Mouse (Mus musculus): ENCODE measurements around the gene Gm266. TPM values are rescaled to one million over a fixed set of nuclear protein-coding genes. Genes with fewer than 3 reads are reported as not detected.

The Gm266 gene
- polyA plus RNA-seq (2014; fragmentation: Nextera tagmentation; extraction: Ambion mirVana) = 38.4 and 42.6 TPM in 2 replicates

DNA sequence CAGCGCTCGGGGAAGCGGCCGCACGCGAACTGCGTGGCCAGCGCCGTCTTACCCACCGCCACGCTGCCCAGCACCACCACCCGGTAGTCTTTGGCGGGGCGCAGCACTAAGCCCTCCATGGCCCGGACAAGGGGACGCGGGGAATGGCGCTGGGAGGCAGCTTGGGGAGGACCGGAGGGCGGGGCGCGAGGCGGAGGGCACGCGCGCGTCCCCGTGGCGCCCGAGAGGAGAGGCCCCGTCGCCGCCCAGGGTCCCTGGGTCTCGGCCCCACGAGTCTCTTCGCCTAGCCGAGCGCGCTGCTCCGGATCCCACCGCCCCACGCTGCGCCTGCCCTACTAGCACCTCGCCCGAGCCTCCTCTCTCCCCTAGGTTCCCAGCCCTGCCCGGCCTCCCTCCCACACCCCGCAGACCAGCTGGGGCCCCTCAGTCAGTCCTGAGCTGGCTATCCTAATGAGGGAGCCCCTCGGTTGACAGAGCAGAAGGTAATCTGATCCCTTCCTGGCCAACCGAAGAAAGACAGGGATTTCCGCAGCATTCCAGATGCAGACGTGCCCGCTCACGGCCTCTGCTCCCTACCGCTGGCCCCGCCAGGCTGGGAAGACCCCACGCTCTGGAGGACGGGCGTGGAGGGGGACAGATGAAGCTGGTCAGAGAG is at the start of gene Gm266:
Gene Gm266 (minus strand): TSS at position 172 of the 655 bp plus-strand sequence.
- WGBS = 2% methylated on average over 44 of the region's 58 CpGs
- 0 out of 2 replicates have a peak, but pooled peaks cover 6% of the 10 kb centered on the region for H3K27me3 ChIP-seq (ENCODE audit: control insufficient read depth, insufficient read depth, low read length)

DNA sequence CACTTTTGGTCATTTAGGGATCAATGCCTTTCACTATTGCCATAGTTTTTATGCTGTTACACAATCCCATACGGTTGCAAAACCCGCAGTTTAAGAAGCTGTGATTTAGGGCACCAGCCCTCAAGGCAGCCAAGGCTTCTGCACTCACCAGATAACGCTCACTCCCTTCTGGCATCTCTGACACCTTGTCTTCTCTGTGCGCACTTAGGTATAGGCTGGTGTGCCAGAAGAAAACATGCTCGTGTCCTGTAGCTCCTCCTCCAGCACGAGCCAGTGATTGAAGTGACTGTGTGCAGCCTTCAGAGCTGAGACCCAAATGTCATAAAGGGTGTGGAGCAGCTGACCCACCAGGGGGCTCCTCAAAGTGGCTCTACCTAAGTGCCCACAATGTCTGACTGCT is 49.7 kb upstream of the Gm266 start:
- no peaks in the 10 kb centered on the region for H3K27me3 ChIP-seq (ENCODE audit: control insufficient read depth, insufficient read depth, low read length)
- peaks cover 12% of the 10 kb centered on the region for H3K36me3 ChIP-seq (ENCODE audit: control insufficient read depth, insufficient read depth, low read length)
- no peak overlapping the region for H3K4me2 ChIP-seq (replicated peaks; ENCODE audit: low read depth, low read length)
- WGBS = 47% methylated on average over 6 of the region's 6 CpGs
- no peak overlapping the region for H3K9ac ChIP-seq (replicated peaks; ENCODE audit: low read depth, low read length)
- H3K4me3 ChIP-seq (ENCODE audit: low read depth, low read length) = no peak overlapping the region
- peaks cover 21% of the 10 kb centered on the region; the same call in 1 of the 2 replicates for H3K4me1 ChIP-seq (ENCODE audit: control insufficient read depth, insufficient read depth, low read length)
- ATAC-seq (ENCODE audit: insufficient number of reproducible peaks, insufficient read depth, low FRiP score, low read depth) = no peak
- no peak overlapping the region; the same call in 1 of the 2 replicates for H3K27ac ChIP-seq (ENCODE audit: low read length)
- no peaks in the 10 kb centered on the region for H3K9me3 ChIP-seq (ENCODE audit: control insufficient read depth, low read depth, low read length)

More for the DNA sequence above, at the start of gene Gm266:
- no peaks in the 10 kb centered on the region for H3K9me3 ChIP-seq (ENCODE audit: control insufficient read depth, low read depth, low read length)
- H3K4me1 ChIP-seq (ENCODE audit: control insufficient read depth, insufficient read depth, low read length) = peaks cover 22% of the 10 kb centered on the region
- peak within 1 kb of the TSS; percentile 85 for H3K27ac ChIP-seq (ENCODE audit: low read length)
- peak within 1 kb of the TSS; percentile 82 for H3K4me2 ChIP-seq (replicated peaks; ENCODE audit: low read depth, low read length)
- H3K4me3 ChIP-seq (ENCODE audit: low read depth, low read length) = peak within 1 kb of the TSS; percentile 52
- H3K9ac ChIP-seq (replicated peaks; ENCODE audit: low read depth, low read length) = peak within 1 kb of the TSS; percentile 45
- peak; percentile 86 for ATAC-seq (ENCODE audit: insufficient number of reproducible peaks, insufficient read depth, low FRiP score, low read depth)
- no peaks in the 10 kb centered on the region for H3K36me3 ChIP-seq (ENCODE audit: control insufficient read depth, insufficient read depth, low read length)

DNA sequence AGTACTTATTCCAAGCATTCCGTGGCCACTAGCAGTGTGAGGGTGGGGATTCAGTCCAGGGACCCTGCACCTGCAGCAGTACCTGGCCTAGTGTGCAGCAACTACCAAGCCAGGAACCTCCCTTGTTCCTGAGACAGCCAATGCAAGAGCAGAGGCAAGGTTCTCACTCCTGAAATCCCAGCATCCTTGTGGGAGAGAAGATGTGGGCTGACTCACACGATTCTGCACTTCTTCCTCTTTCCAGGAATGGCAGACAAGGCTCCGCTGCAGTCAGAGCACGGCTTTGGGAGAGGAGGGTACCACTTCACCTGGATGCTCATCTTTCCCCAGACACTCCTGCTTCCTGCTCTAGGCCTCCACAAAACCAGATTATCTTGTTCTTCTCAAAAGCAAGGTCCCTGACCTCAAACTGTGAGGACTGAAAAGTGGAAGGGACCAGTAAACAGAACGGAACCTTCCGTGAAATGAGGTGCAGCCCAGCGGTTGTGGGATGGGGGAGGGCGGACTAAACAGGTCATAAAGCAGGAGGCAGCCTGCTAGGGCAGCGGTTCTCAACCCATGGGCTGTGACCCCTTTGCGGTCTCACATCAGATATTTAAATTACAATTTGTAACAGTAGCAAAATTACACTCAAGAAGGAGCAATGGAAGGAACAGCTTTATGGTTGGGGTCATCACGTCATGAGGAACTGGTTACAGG is 47.6 kb upstream of the Gm266 start:
- Histone ChIP-seq H3K27ac (ENCODE audit: low read length) (no peak overlapping the region), H3K4me3 (ENCODE audit: low read depth, low read length) (no peak overlapping the region), H3K27me3 (ENCODE audit: control insufficient read depth, insufficient read depth, low read length) (no peaks in the 10 kb centered on the region), H3K4me2 (replicated peaks; ENCODE audit: low read depth, low read length) (no peak overlapping the region), H3K36me3 (ENCODE audit: control insufficient read depth, insufficient read depth, low read length) (no peaks in the 10 kb centered on the region), H3K9ac (replicated peaks; ENCODE audit: low read depth, low read length) (no peak overlapping the region), H3K4me1 (ENCODE audit: control insufficient read depth, insufficient read depth, low read length) (peaks cover 12% of the 10 kb centered on the region; the same call in 1 of the 2 replicates), H3K9me3 (ENCODE audit: control insufficient read depth, low read depth, low read length) (no peaks in the 10 kb centered on the region)
- 58% methylated on average over 11 of the region's 11 CpGs for WGBS
- no peak for ATAC-seq (ENCODE audit: insufficient number of reproducible peaks, insufficient read depth, low FRiP score, low read depth)

DNA sequence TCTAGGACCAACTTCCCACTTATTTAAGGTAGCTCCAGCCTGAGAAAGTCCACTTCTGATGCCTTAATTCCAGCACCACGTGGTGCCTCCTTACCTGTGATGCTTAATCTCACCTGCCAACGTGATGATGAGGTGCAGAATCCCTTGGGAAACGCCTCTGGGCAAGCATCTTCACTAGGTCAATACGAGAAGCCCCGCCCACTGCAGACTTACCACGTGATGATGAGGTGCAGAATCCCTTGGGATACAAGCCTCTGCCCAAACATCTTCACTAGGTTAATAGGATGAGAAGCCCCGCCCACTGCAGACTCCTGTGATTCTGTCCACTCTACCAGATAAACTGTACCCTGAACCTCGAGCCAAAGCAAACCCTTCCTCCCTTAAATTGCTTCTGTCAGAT is 43.6 kb upstream of the Gm266 start:
- no peak overlapping the region for H3K27ac ChIP-seq (ENCODE audit: low read length)
- H3K9me3 ChIP-seq (ENCODE audit: control insufficient read depth, low read depth, low read length) = no peaks in the 10 kb centered on the region
- no peak overlapping the region for H3K4me2 ChIP-seq (replicated peaks; ENCODE audit: low read depth, low read length)
- no peaks in the 10 kb centered on the region for H3K36me3 ChIP-seq (ENCODE audit: control insufficient read depth, insufficient read depth, low read length)
- no peak for ATAC-seq (ENCODE audit: insufficient number of reproducible peaks, insufficient read depth, low FRiP score, low read depth)
- H3K4me3 ChIP-seq (ENCODE audit: low read depth, low read length) = no peak overlapping the region
- 7% methylated on average over 8 of the region's 8 CpGs for WGBS
- no peak overlapping the region for H3K9ac ChIP-seq (replicated peaks; ENCODE audit: low read depth, low read length)
- H3K27me3 ChIP-seq (ENCODE audit: control insufficient read depth, insufficient read depth, low read length) = no peaks in the 10 kb centered on the region
- H3K4me1 ChIP-seq (ENCODE audit: control insufficient read depth, insufficient read depth, low read length) = no peaks in the 10 kb centered on the region

DNA sequence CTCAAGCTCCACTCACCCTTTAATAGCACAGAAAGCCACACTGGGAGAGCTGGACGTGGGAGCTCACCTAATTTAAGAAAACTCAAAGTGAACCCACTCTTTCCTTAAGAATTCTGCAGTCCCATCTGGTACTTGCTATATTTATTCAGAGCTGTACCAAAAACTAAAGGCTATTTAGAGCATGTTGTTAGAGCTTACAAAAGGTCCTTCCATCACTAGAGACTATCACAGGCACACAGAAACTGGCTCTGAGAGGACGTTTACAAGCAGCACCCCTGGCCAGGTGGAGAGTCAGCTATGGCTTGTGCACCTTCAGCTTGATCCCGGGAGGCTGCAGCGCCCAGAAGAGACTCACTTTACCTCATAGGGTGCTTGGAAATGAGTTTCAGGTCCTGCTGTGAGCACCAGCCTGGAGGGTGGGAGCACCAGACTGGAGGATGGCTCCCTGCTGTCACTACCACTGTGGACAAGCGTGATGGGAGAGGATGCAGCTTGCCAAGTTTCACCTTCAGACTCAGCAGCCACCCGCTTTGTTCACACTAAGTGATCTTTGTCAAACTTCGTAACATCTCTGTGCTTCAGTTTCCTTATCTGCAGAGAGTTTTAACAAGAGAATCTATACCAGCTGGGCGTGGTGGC is 42.1 kb upstream of the Gm266 start:
- H3K36me3 ChIP-seq (ENCODE audit: control insufficient read depth, insufficient read depth, low read length) = no peaks in the 10 kb centered on the region
- no peaks in the 10 kb centered on the region for H3K4me1 ChIP-seq (ENCODE audit: control insufficient read depth, insufficient read depth, low read length)
- 63% methylated on average over 8 of the region's 8 CpGs for whole genome bisulfite sequencing
- H3K27ac ChIP-seq (ENCODE audit: low read length) = no peak overlapping the region
- H3K4me2 ChIP-seq (replicated peaks; ENCODE audit: low read depth, low read length) = no peak overlapping the region
- no peak overlapping the region for H3K4me3 ChIP-seq (ENCODE audit: low read depth, low read length)
- no peak overlapping the region for H3K9ac ChIP-seq (replicated peaks; ENCODE audit: low read depth, low read length)
- H3K9me3 ChIP-seq (ENCODE audit: control insufficient read depth, low read depth, low read length) = no peaks in the 10 kb centered on the region
- no peaks in the 10 kb centered on the region for H3K27me3 ChIP-seq (ENCODE audit: control insufficient read depth, insufficient read depth, low read length)
- no peak for ATAC-seq (ENCODE audit: insufficient number of reproducible peaks, insufficient read depth, low FRiP score, low read depth)

DNA sequence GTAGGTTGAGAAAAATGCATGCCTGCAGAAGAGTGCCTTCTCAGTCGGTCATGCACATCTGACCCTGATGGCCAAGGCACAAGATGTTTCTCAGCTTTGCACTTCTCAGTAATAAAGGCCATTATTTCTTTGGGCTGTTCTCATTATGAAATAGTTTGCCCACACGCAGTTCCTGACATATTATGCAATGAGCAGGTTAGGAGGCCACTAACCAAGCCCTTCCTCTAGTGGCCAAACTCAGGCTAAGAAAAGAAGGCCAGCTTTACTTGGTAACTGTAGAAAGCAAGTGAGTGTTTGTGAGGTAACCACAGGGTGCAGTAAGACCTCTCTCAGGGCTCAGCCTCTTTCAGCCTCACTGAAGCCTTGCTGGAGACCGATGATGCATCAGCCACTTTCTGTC is 39.3 kb upstream of the Gm266 start:
- Histone ChIP-seq H3K27me3 (ENCODE audit: control insufficient read depth, insufficient read depth, low read length) (no peaks in the 10 kb centered on the region), H3K9me3 (ENCODE audit: control insufficient read depth, low read depth, low read length) (no peaks in the 10 kb centered on the region; the same call in 1 of the 2 replicates), H3K36me3 (ENCODE audit: control insufficient read depth, insufficient read depth, low read length) (no peaks in the 10 kb centered on the region), H3K27ac (ENCODE audit: low read length) (no peak overlapping the region), H3K9ac (replicated peaks; ENCODE audit: low read depth, low read length) (no peak overlapping the region), H3K4me2 (replicated peaks; ENCODE audit: low read depth, low read length) (no peak overlapping the region), H3K4me1 (ENCODE audit: control insufficient read depth, insufficient read depth, low read length) (no peaks in the 10 kb centered on the region), H3K4me3 (ENCODE audit: low read depth, low read length) (no peak overlapping the region)
- no peak for ATAC-seq (ENCODE audit: insufficient number of reproducible peaks, insufficient read depth, low FRiP score, low read depth)
- WGBS = 76% methylated on average over 3 of the region's 3 CpGs

DNA sequence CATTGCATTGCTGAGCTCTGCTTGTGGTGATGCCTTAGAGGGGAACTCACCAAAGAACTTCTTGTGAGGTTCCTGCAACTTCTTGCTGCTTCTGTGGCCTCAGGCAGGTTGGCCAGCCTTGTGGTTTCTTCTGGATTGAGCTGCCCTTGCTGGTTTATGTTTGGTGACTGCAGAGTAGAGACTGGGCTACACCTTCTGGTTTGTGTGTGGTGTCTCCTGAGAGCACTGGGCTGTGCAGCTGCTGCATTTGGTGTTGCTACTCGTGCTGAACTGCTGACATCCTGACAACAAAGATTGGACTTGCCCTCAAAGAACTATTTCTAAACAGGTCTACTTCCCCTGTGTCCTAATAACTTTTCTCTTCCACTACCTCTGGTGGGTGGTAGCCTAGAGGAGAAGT is 38.8 kb upstream of the Gm266 start:
- no peaks in the 10 kb centered on the region; the same call in 1 of the 2 replicates for H3K9me3 ChIP-seq (ENCODE audit: control insufficient read depth, low read depth, low read length)
- ATAC-seq (ENCODE audit: insufficient number of reproducible peaks, insufficient read depth, low FRiP score, low read depth) = no peak
- no peaks in the 10 kb centered on the region for H3K4me1 ChIP-seq (ENCODE audit: control insufficient read depth, insufficient read depth, low read length)
- WGBS = 62% methylated on average over 1 of the region's 1 CpGs
- H3K27me3 ChIP-seq (ENCODE audit: control insufficient read depth, insufficient read depth, low read length) = no peaks in the 10 kb centered on the region
- H3K9ac ChIP-seq (replicated peaks; ENCODE audit: low read depth, low read length) = no peak overlapping the region
- no peak overlapping the region for H3K4me2 ChIP-seq (replicated peaks; ENCODE audit: low read depth, low read length)
- H3K4me3 ChIP-seq (ENCODE audit: low read depth, low read length) = no peak overlapping the region
- no peaks in the 10 kb centered on the region for H3K36me3 ChIP-seq (ENCODE audit: control insufficient read depth, insufficient read depth, low read length)
- no peak overlapping the region for H3K27ac ChIP-seq (ENCODE audit: low read length)

DNA sequence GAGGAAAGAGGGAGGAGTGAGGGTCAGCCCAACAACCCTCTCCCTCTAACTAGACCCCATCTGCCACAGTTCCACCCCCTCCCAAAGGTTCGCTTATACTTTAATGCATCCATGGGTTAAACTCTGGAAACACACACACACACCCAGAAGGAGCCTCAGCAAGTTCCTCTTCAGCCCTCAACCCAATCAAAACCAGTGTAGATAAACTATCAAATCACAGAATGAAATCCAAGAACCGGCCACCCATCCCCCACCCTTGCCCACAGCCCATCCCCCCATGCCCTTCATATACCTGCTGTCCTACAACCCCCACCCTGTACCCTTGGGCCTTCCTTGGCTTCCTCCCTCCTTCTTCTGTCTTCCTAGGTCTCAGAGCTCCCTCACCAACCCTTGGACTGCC is 35.4 kb upstream of the Gm266 start:
- H3K9me3 ChIP-seq (ENCODE audit: control insufficient read depth, low read depth, low read length) = no peaks in the 10 kb centered on the region; the same call in 1 of the 2 replicates
- H3K27me3 ChIP-seq (ENCODE audit: control insufficient read depth, insufficient read depth, low read length) = no peaks in the 10 kb centered on the region
- H3K4me3 ChIP-seq (ENCODE audit: low read depth, low read length) = no peak overlapping the region
- no peak overlapping the region for H3K9ac ChIP-seq (replicated peaks; ENCODE audit: low read depth, low read length)
- ATAC-seq (ENCODE audit: insufficient number of reproducible peaks, insufficient read depth, low FRiP score, low read depth) = no peak
- no peaks in the 10 kb centered on the region for H3K4me1 ChIP-seq (ENCODE audit: control insufficient read depth, insufficient read depth, low read length)
- H3K4me2 ChIP-seq (replicated peaks; ENCODE audit: low read depth, low read length) = no peak overlapping the region
- 90% methylated on average over 2 of the region's 2 CpGs for WGBS
- no peak overlapping the region for H3K27ac ChIP-seq (ENCODE audit: low read length)
- H3K36me3 ChIP-seq (ENCODE audit: control insufficient read depth, insufficient read depth, low read length) = no peaks in the 10 kb centered on the region
